Mouse (Mus musculus) olfactory bulb, adult 2 months (tissue): ENCODE data around the gene Ccdc169.

ENCODE experiments used
- CTCF ChIP-seq: fragments of 200-500 bp; IDR thresholded peaks from 2 replicates; pipeline ENCODE4 v1.5.1; 2012; ENCODE audit warnings: low read depth, mild to moderate bottlenecking, low read length, moderate library complexity; ENCODE audit not compliant: insufficient read depth
- POLR2A ChIP-seq: fragments of 200-500 bp; IDR thresholded peaks from 2 replicates; pipeline ENCODE4 v1.6.1; 2012; ENCODE audit warnings: mild to moderate bottlenecking, low read depth, low read length, moderate library complexity; ENCODE audit not compliant: insufficient read depth

DNA sequence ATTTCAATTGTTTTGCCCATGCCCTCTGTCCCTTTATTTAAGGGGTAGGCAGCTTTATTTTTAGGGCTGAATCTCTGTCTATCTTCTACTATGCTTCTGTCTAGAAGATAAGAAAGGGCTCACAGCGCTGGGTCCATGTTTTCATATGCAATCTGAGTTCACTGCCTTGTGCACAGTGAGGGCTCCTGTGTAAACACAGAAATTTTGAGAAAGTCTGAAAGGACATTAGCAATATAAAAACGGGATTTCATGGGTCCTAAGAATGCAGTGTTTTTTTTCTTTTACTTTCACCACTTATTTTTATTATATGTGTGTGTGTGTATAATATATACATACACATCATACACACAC is 40.5 kb upstream of the Ccdc169 start:
- TF ChIP-seq CTCF, result no peak
- TF ChIP-seq POLR2A, result no peak
